Mouse (Mus musculus): ENCODE measurements around the gene Abhd2.

The Abhd2 gene

GRCm38 (mm10) chr7:79293605-79294232 lies 20.7 kb downstream of the Abhd2 start:
- no peak for DNase-seq (ENCODE audit: low spot score)

GRCm38 (mm10) chr7:79294449-79294980 lies 21.5 kb downstream of the Abhd2 start:
- no peak for DNase-seq (ENCODE audit: low spot score)

- no peak for DNase-seq (ENCODE audit: low spot score)
Observed at GRCm38 (mm10) chr7:79295196-79295826, 22.3 kb downstream of the Abhd2 start.

- no peak for DNase-seq (ENCODE audit: low spot score)
Observed at GRCm38 (mm10) chr7:79298681-79299080, 25.7 kb downstream of the Abhd2 start.

GRCm38 (mm10) chr7:79299548-79299947 lies 26.5 kb downstream of the Abhd2 start:
- DNase-seq (ENCODE audit: low spot score), result no peak

GRCm38 (mm10) chr7:79300432-79301151 lies 27.6 kb downstream of the Abhd2 start:
- no peak for DNase-seq (ENCODE audit: low spot score)

- DNase-seq (ENCODE audit: low spot score), result no peak
Observed at GRCm38 (mm10) chr7:79302145-79302544, 29.1 kb downstream of the Abhd2 start.

GRCm38 (mm10) chr7:79302586-79302985 lies 29.6 kb downstream of the Abhd2 start:
- DNase-seq (ENCODE audit: low spot score), result no peak

GRCm38 (mm10) chr7:79303183-79303761 lies 30.3 kb downstream of the Abhd2 start:
- no peak for DNase-seq (ENCODE audit: low spot score)

GRCm38 (mm10) chr7:79308455-79309030 lies 35.5 kb downstream of the Abhd2 start:
- DNase-seq (ENCODE audit: low spot score), result no peak

- DNase-seq (ENCODE audit: low spot score), result peak; percentile 50
Observed at GRCm38 (mm10) chr7:79309247-79310190, 36.5 kb downstream of the Abhd2 start.

GRCm38 (mm10) chr7:79310191-79310555 lies 37.2 kb downstream of the Abhd2 start:
- DNase-seq (ENCODE audit: low spot score), result no peak

- DNase-seq (ENCODE audit: low spot score), result no peak
Observed at GRCm38 (mm10) chr7:79311420-79311988, 38.5 kb downstream of the Abhd2 start.

GRCm38 (mm10) chr7:79312246-79312645 lies 39.2 kb downstream of the Abhd2 start:
- DNase-seq (ENCODE audit: low spot score), result no peak

GRCm38 (mm10) chr7:79313519-79314059 lies 40.6 kb downstream of the Abhd2 start:
- DNase-seq (ENCODE audit: low spot score), result peak; percentile 58

- DNase-seq (ENCODE audit: low spot score), result no peak
Observed at GRCm38 (mm10) chr7:79314517-79314916, 41.5 kb downstream of the Abhd2 start.

- no peak for DNase-seq (ENCODE audit: low spot score)
Observed at GRCm38 (mm10) chr7:79315149-79315548, 42.1 kb downstream of the Abhd2 start.

- no peak for DNase-seq (ENCODE audit: low spot score)
Observed at GRCm38 (mm10) chr7:79316069-79316695, 43.2 kb downstream of the Abhd2 start.

- DNase-seq (ENCODE audit: low spot score), result no peak
Observed at GRCm38 (mm10) chr7:79317576-79317975, 44.6 kb downstream of the Abhd2 start.
